Mouse (Mus musculus) thymus, adult 2 months (tissue): ENCODE results near the gene Myo1a.

Source experiments
- CTCF ChIP-seq: fragments of 200-500 bp; IDR thresholded peaks from 2 replicates; pipeline ENCODE4 v1.5.1; 2012; ENCODE audit warnings: mild to moderate bottlenecking, control low read depth, low read length, moderate library complexity, borderline replicate concordance; ENCODE audit not compliant: control insufficient read depth, poor library complexity, insufficient read depth; ENCODE audit errors: extremely low read depth
- POLR2A ChIP-seq: fragments of 200-500 bp; IDR thresholded peaks from 2 replicates; pipeline ENCODE4 v1.6.1; 2012; ENCODE audit warnings: mild to moderate bottlenecking, low read length, control low read depth, moderate library complexity; ENCODE audit not compliant: control insufficient read depth, poor library complexity, insufficient read depth; ENCODE audit errors: extremely low read depth

GRCm38 (mm10) chr10:127731397-127731796 lies 26.4 kb downstream of the Myo1a start:
- TF ChIP-seq POLR2A (no peak), CTCF (no peak)
